Mouse (Mus musculus): ENCODE measurements at regions not wholly inside any gene's neighbourhood (a gene's known extent, or its start where the extent isn't known, plus 50 kb on each side); places are given as distances from the start of the nearest gene placed in this dataset.

- TF ChIP-seq CTCF (conservative IDR thresholded peaks at IDR 0.05 in 1 of 2, IDR thresholded peaks at IDR 0.05 in 1 of 2; ENCODE audit: low read depth in 2 of 2, low read length in 2 of 2) (no peak), IRF4 (IDR thresholded peaks at IDR 0.05; ENCODE audit: low read depth, low read length) (no peak), TBP (conservative IDR thresholded peaks at IDR 0.05; ENCODE audit: low read depth, low read length) (no peak), ZNF384 (IDR thresholded peaks at IDR 0.05; ENCODE audit: low read depth, low read length) (no peak), ZMIZ1 (IDR thresholded peaks at IDR 0.05; ENCODE audit: low read depth, low read length) (no peak)
These were observed 218.9 kb upstream of the Erbb4 start for GRCm38 (mm10) chr1:69326711-69327110.
